Mouse (Mus musculus) stomach, embryonic 16.5 days (tissue): ENCODE results near the gene Ccdc136. TPM values are rescaled to one million over a fixed set of nuclear protein-coding genes. Genes with fewer than 3 reads are reported as not detected.

Experiments
- ATAC-seq: fragments of 200-750 bp; cut with Nextera tagmentation; 2 replicates; pipeline ENCODE4 v1.8.0; 2017; ENCODE audit warnings: moderate number of reproducible peaks, moderate TSS enrichment; ENCODE audit not compliant: insufficient read depth, low FRiP score
- H3K27ac ChIP-seq: fragments of 300-500 bp; sonication (generic); 2 replicates; pipeline ENCODE4 v1.5.1; 2014; ENCODE audit warnings: low read length
- H3K27me3 ChIP-seq: fragments of 300-500 bp; sonication (generic); 2 replicates; pipeline ENCODE4 v1.6.1; 2014; ENCODE audit warnings: low read length, control low read depth, mixed read lengths; ENCODE audit not compliant: control insufficient read depth, insufficient read depth
- H3K36me3 ChIP-seq: fragments of 300-500 bp; sonication (generic); 2 replicates; pipeline ENCODE4 v1.6.1; 2014; ENCODE audit warnings: low read length; ENCODE audit not compliant: control insufficient read depth, insufficient read depth
- H3K4me1 ChIP-seq: fragments of 300-500 bp; sonication (generic); 2 replicates; pipeline ENCODE4 v1.6.1; 2014; ENCODE audit warnings: low read length, control low read depth, mixed read lengths; ENCODE audit not compliant: control insufficient read depth, insufficient read depth
- H3K4me2 ChIP-seq: fragments of 300-500 bp; sonication (generic); 2 replicates; pipeline ENCODE4 v1.6.1; 2014; ENCODE audit warnings: low read depth, low read length, mixed read lengths
- H3K4me3 ChIP-seq: fragments of 300-500 bp; sonication (generic); replicated peaks from 2 replicates; pipeline ENCODE4 v1.5.1; 2014; ENCODE audit warnings: mild to moderate bottlenecking, low read length
- H3K9ac ChIP-seq: fragments of 300-500 bp; sonication (generic); 2 replicates; pipeline ENCODE4 v1.6.1; 2014; ENCODE audit warnings: low read length
- H3K9me3 ChIP-seq: fragments of 300-500 bp; sonication (generic); replicated peaks from 2 replicates; pipeline ENCODE4 v1.6.1; 2016; ENCODE audit warnings: low read length, control low read depth; ENCODE audit not compliant: control insufficient read depth
- WGBS: fragments of 180-500 bp; shearing (Covaris S2); extraction: QIAGEN DNeasy Blood & Tissue Kit; methylation state at CpG from one replicate; pipeline ENCODE4 v1.1.7; 2014; 5-methylcytosine and 5-hydroxymethylcytosine counted together
- microRNA-seq: library from miRNA; unstranded; fragments of <30 nt; microRNA quantifications from one replicate; pipeline ENCODE4, GENCODE M21; 2016
- polyA plus RNA-seq: library from polyadenylated mRNA; unstranded; fragments of >200 nt; fragmentation: Nextera tagmentation; extraction: Ambion mirVana; gene quantifications from 2 replicates; pipeline ENCODE4 v1.2.1, GENCODE M21; 2015

The Ccdc136 gene
- polyA plus RNA-seq, 1 experiment from 2014 or later, result 14.4 TPM

DNA sequence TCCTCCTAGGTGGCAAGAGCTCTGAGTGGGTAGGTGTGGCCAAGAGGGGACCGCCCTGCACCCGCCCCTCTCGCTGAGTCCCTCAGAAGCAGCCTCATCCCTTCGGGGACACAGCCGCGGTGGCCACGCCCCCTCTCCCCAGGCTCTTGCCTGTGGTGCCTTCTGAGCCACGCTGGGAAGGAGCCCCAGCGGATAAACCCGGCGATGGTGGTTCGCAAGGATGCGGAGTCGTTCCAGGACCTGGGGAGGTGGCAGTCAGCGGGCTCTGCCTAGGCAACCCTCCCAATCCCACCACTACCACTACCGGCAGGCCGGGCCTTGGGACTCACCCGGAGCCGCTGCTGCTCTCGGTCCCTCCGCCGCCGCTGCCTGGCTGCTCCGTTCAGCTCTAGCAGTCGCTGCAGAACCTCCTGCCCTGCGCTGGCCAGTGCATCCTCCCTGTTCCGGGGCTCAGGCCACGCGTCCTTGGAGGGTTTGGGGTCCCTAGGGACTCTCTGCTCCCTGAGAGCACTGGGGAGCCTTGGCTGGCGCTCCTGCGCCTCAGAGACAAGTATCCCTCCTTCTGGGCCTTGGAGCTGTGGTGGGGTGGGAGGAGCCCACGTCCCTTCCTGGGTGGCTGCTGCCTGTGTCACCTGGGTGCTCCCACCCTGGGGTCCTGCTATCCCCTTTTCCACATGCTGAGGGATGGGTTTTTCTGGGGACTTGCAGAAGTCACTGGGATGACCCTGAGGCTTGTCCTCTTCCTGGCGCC, 78.0 kb downstream of the Ccdc136 start:
- Histone ChIP-seq H3K27me3 (no peaks in the 10 kb centered on the region), H3K4me1 (0 out of 2 replicates have a peak, but pooled peaks cover 4% of the 10 kb centered on the region), H3K9ac (peak overlapping the region; percentile 67), H3K36me3 (peaks cover 11% of the 10 kb centered on the region; the same call in 1 of the 2 replicates), H3K4me3 (peak overlapping the region; percentile 56), H3K27ac (no peak overlapping the region), H3K9me3 (no peaks in the 10 kb centered on the region), H3K4me2 (peak overlapping the region; percentile 88)
- 3% methylated on average over 32 of the region's 33 CpGs for WGBS
- ATAC-seq, result peak; percentile 96

GRCm38 (mm10) chr6:29474736-29475135, 78.6 kb downstream of the Ccdc136 start:
- H3K27me3 ChIP-seq, result no peaks in the 10 kb centered on the region
- no peak overlapping the region for H3K4me3 ChIP-seq
- 0 out of 2 replicates have a peak, but pooled peaks cover 4% of the 10 kb centered on the region for H3K4me1 ChIP-seq
- ATAC-seq, result no peak
- H3K9ac ChIP-seq, result peak overlapping the region; percentile 67; the same call in 1 of the 2 replicates
- H3K4me2 ChIP-seq, result no peak overlapping the region
- peaks cover 11% of the 10 kb centered on the region; the same call in 1 of the 2 replicates for H3K36me3 ChIP-seq
- no peaks in the 10 kb centered on the region for H3K9me3 ChIP-seq
- no peak overlapping the region for H3K27ac ChIP-seq
- WGBS, result 71% methylated on average over 2 of the region's 2 CpGs

Small RNA genes within 50 kb of the gene (microRNA-seq; reads per million reads assigned to microRNA genes)
- gene Gm26220 (not detected), gene Gm44354 (0.50 reads per million)

Other genes with a start within 250 kb of the Ccdc136 start
- gene Rbm28, start 231.3 kb upstream of the Ccdc136 start, polyA plus RNA-seq, result 28.3 and 29.4 TPM in 2 replicates
- 0.30 and 0.31 TPM in 2 replicates for gene Prrt4, start 216.7 kb upstream of the Ccdc136 start, polyA plus RNA-seq
- 43.4 and 43.7 TPM in 2 replicates for gene Impdh1, start 179.9 kb upstream of the Ccdc136 start, polyA plus RNA-seq
- 32.6 and 34.2 TPM in 2 replicates for gene Hilpda, start 123.8 kb upstream of the Ccdc136 start, polyA plus RNA-seq
- gene Fam71f2, start 116.7 kb upstream of the Ccdc136 start, polyA plus RNA-seq, result 0.28 and 0.31 TPM in 2 replicates
- not detected in 2 replicates for gene Fam71f1, start 77.2 kb upstream of the Ccdc136 start, polyA plus RNA-seq
- gene Calu, start 48.2 kb upstream of the Ccdc136 start, polyA plus RNA-seq, result 391 and 420 TPM in 2 replicates
- 0.86 and 1.1 TPM in 2 replicates for gene Opn1sw, start 7.8 kb upstream of the Ccdc136 start, polyA plus RNA-seq
- 15.8 and 21.8 TPM in 2 replicates for gene Flnc, start 36.9 kb downstream of the Ccdc136 start, polyA plus RNA-seq
- gene Atp6v1f, start 71.4 kb downstream of the Ccdc136 start, polyA plus RNA-seq, result 228 and 239 TPM in 2 replicates
- not detected in 2 replicates for gene Atp6v1fnb, start 75.1 kb downstream of the Ccdc136 start, polyA plus RNA-seq
- gene Kcp, start 111.6 kb downstream of the Ccdc136 start, polyA plus RNA-seq, result 16.9 TPM in 2 replicates
- 14.0 and 14.2 TPM in 2 replicates for gene Irf5, start 130.3 kb downstream of the Ccdc136 start, polyA plus RNA-seq
- gene Tnpo3, start 213.6 kb downstream of the Ccdc136 start, polyA plus RNA-seq, result 75.1 and 84.9 TPM in 2 replicates